Mouse (Mus musculus) gastrocnemius, postnatal 25 days (tissue): Measurements from ENCODE around the gene A830031A19Rik. TPM values are rescaled to one million over a fixed set of nuclear protein-coding genes. Genes with fewer than 3 reads are reported as not detected.

ENCODE experiments used
- DNase-seq: peaks from one replicate; pipeline ENCODE4 v3.0.0; 2022
- total RNA-seq, 2 experiments: library from RNA; stranded (reverse); gene quantifications; 1 replicate in 1 of 2; 2 replicates in 1 of 2; pipeline ENCODE4 v1.2.3; 2021

A830031A19Rik gene
- total RNA-seq, 2 experiments from 2014 or later, result not detected

DNA sequence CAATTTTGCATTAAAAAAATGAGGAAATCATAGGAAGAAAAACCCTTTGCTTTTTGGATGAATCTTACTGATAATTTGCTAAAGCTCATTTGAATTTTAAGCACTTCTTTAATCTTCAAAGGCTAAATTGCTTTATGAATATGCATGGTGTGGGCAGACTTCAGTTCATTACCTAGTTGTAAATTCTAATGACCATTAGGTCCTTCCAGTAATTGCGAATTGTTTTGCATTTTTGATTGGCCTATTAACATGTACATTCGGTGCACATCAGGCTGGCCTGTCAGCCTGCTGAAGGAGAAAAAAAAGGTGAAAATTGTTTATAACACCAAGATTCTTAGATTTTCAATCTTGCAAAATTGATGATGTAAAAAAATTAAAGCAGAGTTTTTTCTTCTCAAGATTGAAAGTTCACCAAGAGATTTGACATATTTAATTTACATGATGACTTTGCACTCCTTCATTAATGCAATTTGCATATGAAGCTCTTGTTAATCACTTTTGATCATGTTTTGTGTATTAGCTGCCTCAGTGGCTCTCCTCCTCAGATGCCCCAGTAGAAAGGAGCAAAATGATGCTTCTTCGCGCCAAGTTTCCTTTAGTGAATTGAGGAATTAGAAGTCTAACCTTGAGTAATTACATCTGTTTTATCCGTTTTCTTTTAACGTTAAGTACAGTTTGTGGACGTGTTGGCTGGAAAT is 21.0 kb upstream of the A830031A19Rik start:
- no peak for DNase-seq

DNA sequence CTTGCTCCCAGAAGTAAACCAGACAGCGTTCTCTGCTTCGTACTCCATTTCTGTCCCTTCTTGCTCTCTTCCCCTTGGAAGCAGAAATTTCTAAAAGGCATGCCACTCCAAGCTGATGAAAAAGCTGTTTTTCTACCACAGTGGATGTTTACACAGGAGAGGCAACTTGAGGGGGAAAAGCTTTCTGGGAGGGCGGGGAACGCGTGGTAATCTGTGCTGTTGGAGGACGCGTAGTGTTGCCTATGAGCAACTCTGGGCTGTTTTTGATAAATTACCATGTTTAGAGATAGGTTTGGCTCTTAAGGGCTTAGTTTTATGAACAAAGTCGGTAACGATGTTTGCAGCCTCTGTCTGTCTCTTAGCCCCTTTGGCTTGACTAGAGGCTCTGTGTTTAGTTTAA is 20.4 kb upstream of the A830031A19Rik start:
- no peak for DNase-seq

DNA sequence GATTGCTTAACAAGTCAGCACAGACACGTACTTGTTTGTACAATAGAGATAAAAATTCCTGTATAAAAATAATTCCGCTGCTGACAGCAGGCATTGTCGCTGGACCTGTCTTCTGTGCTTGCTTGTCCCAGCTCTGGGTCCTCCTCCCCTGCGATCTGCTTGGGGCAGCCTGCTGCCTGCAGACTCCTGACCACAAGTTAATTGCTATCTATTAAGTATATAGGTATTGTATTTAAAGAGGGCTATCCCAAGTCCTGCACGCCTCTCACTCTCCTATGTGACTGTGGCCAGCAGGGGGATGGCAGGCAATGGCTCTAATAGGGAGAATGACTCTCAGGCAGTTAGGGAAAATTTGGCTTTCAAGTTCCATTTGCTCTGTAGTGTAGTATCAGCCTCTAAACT is 19.2 kb upstream of the A830031A19Rik start:
- DNase-seq, result no peak

DNA sequence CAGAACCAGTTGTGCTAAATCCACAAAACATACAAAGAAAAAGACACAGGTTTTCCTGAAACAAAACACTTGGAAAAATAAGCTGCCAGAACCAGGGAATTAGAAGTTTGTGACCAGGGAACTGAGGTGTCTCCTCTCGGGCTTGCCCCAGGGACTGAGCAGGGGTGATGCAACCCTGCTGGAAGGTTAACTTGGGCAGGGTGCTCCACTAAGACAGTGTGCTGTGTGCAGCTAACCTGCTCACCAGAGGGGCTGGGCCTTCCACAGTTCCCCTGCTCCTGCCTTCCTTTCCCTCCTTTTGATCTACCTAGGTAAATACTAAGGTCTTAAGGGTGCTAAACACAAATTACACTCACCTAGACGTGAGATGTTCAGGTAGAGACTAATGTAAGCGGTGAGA is 17.8 kb upstream of the A830031A19Rik start:
- DNase-seq, result no peak

DNA sequence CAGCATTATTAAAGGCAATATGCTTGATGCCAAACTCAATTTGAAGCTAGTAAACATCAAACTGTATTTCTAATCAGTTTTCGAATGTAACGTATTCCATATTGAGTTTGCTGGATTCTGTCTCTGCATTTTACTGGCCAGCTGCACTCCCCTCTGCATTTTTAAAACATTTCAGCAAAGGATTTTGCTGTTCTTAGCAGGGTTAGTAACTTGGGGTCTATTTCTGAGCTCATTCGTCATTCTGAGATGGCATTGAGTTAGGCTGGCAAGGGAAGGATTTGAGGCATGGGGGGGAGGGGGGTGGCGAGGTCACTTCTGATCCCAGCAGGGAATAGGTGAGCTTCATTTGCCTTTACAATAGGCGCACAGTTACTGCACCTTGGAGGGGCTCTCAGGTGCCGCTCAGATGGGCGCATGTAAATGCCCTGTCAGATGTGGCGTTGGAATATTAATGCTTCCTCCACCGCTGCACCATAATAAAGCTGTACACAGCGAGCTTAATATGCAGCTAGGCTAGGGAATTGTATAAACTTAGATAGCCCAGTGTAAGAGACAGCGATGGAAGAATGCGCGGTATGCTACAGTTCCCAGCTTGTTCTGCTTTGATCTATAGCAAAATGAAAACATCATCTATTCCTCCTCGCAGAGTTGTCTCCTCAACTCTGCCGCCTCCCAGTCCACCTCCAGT is 16.7 kb upstream of the A830031A19Rik start:
- DNase-seq, result no peak

DNA sequence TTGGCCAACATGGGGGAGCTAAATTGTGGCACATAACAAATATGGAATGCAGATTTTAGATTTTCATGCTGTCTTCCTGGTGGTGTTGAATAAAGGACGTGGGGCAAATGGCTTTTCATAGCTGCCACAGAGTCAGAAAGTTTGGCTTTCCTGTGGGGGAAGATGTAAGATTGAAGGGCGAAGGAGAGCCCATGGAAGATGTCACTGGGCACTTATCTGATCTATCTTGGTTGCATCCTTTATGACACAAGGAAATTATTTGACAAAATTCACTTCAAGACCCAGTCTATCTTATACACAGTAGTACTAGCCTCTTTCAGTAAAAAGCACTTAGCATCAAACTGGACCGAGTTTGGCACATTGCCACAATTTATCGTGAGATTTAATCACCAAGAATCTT is 15.6 kb upstream of the A830031A19Rik start:
- no peak for DNase-seq

DNA sequence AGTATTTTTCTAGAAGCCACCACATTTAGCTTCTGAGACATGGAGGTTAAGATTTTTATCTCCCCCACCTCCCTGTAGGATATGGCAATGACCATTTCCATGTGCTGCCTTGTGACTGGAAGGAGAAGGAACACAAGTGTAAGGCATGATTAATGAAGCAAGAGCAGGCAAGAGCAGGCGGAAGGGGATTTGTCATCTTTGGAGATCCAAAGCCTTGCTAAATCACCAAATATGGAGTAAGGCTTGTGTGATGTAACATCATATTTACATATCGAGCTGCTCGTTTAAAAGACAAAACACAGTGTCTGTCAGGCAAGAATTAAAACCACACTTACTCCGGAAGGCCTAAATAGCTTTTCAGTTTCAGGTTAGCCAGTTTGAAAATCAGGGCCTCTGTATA is 12.2 kb upstream of the A830031A19Rik start:
- DNase-seq, result no peak

DNA sequence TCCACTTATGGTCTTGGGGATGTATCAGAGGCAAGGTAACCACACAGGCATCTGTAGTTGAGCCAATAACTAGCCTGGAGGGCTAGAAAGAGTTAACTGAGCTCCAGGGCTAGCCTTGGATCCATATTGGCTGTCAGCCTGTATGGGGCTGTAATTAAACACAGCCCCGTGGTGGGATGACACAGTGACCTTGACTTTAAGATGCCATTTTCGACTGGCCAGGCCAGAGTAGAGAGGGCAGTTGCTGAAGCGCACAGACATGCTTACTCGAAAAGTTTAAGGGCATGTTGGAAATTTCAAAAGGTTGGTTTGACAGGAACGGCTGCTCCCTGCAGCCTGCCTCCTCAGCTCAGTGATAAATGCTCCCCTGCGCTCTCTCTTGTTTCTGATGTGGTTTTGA is 11.1 kb upstream of the A830031A19Rik start:
- DNase-seq, result no peak

DNA sequence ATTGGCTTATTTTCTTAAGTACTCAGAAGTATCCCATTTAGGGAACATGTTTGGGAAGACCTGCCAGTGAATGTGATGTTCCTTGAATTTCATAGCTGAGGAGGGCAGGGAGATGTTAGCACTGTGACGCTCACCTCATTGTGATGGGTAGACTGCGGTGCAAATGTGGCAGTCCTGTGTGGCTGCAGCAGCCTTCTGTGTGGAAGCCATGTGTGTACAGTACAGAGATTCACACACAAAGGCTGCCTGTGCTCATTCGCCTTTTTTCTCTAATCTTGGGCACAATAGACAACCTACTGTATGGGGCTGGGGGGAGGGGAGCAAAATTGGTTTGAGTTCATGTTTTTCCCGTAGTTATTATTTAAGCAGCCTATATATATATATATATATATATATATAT is 9.7 kb upstream of the A830031A19Rik start:
- DNase-seq, result no peak

DNA sequence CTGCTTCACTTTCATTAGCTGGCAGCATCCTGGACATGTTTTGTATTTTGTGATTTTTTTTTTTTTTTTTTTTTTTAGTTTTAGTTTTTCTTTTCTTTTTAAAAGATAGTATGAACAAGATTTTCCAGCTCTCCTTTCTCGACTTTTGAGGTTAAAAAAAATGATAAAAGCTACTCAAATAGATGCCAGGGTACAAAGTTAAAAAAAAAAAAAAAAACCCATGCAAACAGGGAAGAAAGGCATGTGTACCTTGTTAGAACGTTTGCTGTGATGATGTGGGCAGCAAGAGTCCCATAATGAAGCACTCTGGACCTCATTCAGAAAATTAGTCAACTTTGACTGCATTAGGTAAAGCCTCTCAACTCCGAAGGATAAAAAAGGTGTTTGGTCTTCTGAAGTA is 9.2 kb upstream of the A830031A19Rik start:
- DNase-seq, result no peak

DNA sequence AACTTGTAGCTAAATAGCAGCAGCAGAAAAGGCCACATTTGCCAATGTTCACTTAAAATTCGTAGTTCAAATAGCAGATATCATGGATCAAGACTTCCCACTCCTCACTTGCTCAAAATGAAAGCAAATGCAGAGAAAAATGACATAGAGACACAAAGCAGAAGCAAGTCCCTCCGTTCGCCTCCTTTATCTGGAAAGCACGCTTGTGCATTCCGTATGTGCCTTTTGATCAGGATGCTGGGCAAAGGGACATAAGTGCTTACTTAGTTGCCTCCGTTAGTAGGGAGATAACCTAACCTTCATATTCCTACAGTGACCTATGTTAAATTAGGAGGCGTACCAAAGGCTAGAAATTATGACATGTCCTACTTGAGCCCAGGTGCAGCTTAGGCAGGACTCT is 8.6 kb upstream of the A830031A19Rik start:
- DNase-seq, result no peak

DNA sequence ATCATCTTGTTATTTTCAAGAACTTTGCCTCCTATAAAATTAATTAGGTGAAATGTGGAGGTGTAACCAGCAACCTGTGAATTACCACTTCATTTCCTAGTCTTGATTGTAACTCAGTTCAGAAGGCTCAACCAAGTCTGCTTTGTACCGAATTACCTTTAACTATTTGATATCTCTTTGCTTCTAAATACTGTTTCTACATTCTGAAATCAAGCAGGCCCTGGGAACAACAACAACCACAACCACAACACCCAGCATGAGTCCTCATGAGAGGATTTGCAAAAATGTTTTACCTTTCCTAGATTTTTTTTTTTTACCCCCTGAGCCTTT is 8.2 kb upstream of the A830031A19Rik start:
- no peak for DNase-seq

DNA sequence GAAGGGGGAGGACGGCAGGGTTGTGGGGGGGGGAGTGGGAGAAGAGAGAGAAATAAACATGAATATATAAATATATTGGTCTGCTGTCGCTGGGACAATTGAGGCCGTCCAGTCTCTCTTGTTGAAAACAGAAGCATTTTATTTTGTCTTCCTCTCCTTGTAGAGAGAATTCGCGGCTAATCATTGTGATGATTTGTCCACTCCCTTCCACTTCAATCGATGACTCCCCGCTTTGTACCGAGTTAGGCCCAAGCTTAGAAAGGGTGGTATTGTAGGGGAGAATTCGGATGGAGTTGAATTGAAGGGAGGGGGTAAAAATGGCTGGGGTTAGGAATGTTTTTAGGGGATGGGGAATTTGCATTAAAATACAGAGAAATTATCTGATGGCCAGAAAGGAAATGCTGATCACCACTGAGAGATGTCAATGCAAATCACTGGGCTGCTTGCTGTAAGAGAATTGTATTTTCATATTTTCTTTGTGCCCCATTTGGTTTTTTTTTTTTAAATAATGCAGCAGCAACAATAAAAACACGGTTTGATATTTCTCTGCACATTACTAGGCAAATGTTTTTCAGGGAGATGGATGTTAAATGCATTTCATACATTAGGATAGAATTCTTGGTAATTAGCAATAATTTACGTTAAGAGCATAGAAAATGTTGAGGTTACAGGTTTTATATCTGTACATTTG is 7.7 kb upstream of the A830031A19Rik start:
- no peak for DNase-seq

DNA sequence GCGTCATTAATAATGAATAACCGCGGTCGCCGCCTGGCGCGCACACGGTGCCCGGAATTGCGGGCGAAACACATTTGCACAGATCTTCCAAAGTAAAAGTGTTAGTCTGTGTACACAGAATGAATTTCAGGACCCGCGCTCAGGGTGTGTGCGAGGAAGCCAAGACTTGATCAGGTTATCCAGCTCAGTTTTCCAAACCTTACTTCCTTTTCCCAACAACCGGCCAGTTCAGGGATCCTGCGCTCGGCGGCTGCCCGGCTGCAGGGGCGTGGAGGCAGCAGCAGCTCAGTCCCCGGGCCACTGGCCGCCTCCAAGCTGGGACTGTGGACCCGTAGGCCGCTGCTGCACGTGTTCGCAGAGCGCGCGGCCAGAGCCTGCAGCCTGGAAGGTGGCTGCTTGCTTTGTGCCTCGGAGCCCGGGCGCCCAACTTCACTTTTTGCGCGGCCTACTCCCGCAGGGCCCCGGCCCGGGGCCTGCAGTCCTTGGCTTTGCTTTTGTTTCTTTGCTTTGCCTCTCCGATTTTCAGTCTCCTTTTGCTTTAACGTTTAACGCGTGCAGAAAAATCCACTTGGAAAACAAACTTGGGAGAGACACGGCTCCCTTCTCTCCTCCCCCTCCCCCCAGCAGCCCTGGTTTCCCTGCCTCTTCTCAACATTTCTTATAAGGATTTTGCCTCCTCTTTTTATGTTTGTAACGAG is 7.0 kb upstream of the A830031A19Rik start:
- DNase-seq, result no peak

DNA sequence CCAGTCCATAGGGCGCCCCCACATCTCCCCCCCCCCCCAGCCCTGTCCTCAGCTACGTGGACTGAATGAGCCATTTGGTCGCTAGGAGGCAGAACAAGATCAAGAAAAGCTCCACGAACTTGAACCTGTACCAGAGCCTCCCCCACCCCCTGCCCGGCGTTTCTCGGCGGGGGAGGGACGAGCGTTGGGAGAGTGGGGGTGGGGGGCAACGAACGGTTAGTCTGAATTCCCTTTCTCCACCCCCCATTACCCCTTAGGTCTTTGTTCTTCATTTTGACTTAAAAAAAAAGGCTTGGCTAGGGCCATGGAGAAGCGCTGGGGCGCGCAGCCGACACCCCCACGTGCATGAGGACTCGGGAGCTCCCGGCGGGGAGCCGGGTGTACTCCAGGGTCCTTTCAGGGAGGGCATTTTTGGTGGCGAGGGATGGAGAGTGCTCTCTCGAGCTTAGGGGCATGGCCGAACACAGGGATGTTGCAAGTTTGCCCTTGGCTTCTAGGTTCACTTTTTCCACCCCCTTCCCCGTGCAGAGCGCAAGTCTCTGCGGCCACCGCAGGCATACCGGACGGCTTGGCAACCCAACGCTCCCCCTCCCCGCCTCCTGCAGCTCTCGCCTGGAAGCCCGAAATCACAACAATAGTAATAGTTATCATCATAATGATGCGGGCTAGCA is 6.3 kb upstream of the A830031A19Rik start:
- peak; percentile 8 for DNase-seq

DNA sequence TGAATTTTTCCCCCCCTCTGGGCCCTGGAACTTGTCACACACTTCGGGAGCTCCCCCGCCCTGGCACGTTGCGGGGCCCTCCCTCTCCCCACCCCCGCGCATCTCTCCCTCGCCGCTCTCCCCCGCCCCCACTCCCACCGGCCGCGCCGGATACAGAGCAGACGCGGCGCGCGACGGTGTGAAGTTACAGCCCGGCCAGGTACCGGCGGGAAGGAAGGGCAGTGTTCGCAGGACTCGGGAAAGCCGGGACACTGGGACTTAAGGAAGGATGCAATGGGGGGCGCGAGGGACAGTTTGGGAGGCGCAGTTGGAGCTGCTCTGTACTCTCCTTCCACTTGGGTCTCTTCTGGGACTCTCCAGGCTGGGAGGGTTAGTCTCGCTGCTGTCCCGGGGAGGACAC is 5.7 kb upstream of the A830031A19Rik start:
- DNase-seq, result no peak

DNA sequence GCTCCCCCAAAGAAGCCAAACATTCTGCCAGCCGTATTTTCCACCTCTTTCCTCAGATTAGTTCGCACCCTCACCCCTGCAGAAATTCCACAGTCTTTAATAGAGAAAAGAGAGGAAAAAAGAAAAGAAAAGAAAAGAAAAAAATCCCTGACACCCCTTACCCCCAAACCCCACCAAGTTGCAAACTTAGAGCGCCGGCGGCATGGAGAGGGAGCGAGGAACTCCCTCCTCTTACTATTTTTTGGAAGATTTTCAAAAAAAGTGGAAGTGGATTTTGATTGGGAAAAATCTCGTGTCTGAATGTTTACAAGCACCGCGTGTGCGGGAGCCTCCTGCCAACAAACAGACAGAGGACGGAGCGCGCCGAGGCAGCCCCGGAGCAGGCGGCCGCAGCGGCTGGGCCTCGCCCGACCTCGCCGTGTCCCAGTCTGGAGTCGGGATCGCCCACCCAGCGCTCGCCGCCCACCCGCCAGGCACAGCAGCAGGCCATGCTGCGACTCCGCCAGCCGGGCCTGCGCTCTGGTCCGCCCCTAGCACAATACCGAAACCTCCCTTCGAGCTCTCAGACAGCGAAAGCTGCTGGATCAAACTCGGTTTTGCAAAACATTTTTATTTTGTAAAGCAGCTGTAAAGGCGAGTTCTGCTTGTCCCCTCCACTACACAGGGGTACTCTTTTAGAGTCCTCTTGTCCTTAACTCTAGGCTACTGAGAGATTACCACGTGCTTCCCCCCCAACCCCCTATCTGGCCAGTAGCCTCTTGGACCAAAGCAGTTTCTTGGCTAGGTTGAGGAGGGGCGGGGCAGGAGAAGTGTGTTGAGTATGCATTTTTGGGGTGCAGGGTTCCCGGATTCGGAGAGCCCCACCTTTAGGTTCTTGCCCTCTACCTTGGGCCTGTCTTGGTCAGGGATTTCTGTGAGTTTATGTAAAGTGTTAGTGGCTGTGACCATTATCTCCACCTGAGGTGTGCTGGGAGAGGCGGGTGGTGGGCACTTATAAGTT is 4.8 kb upstream of the A830031A19Rik start:
- peak; percentile 19 for DNase-seq

DNA sequence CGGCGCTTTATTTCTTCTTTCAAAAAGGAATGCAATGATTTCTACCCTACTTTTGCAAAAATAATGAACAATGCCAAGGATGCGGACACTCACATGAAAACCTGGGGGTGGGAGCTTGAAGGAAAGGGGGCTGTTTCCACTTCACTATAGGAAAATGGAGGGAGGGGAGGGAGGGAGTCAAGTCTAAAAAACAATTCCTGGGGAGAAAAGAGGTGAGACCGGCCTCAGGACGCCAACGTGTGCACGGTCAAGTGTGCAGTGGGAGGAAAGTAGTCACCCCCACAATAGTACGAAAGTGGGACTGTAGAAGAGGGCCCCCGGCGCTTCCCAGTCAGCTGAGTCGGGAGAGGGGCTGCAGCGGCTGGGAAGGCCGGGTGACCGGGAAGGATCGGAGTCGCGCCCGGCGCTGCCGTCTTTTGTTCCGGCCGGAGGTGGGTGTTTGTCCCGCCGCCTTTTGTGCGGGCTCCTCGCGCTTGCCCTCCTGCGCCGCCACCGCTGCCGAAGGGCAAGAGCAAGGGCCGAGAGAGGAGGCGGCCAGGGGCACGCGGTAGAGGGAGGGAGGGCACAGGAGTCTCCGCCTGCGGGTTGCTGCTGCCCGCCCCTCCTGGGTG is 4.0 kb upstream of the A830031A19Rik start:
- peak; percentile 9 for DNase-seq

DNA sequence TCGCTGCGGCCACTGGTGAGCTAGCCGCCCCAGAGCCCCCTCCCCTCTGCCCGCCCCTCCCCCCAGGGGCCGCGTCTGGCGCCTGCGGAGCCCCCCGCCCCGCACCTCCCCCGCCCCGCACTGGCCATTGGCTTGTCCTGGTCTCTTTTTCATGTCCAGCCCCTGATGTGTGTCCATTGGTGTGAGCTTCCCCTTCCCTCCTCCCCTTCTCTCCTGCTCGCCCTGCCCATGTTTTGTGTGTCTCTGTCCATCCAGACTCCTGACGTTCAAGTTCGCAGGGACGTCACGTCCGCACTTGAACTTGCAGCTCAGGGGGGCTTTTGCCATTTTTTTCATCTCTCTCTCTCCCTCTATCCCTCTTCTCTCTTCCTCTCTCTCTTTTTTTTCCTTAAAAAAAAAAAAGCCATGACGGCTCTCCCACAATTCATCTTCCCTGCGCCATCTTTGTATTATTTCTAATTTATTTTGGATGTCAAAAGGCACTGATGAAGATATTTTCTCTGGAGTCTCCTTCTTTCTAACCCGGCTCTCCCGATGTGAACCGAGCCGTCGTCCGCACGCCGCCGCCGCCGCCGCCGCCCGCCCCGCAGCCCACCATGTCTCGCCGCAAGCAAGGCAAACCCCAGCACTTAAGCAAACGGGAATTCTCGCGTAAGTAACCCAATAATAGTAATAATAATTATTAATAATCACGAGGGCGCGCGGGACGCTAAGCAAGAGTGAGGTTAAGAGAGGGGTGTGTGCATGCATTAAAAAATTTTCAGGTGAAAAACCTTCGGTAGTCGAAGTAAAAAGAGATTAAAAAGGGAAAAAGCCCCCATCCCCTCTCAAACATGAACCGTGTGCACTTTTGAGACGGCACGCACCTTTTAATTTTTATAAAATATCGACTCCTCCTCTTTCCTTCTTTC is 3.2 kb upstream of the A830031A19Rik start, which contains the start of gene Bcl11a:
TSS of gene Bcl11a (plus strand) at position 262 of the 911 bp plus-strand sequence.
- DNase-seq, result no peak
